Mouse (Mus musculus) small intestine, adult 2 months (tissue): Measurements from ENCODE around the gene Rfng. TPM values are rescaled to one million over a fixed set of nuclear protein-coding genes. Genes with fewer than 3 reads are reported as not detected.
A peak's percentile ranks its signal among the peaks of the same experiment; 100 is the strongest.
"Not testable (repeated sequence)": the region's sequence is repeated elsewhere in the genome, so short reads cannot be mapped to it uniquely, and the experiment has no call there.

ENCODE experiments used
- H3K27ac ChIP-seq: fragments of 200-500 bp; 2 replicates; pipeline ENCODE4 v1.5.1; 2012; ENCODE audit warnings: low read depth, low read length, control low read depth, inconsistent platforms; ENCODE audit not compliant: insufficient read depth
- H3K27me3 ChIP-seq: fragments of 200-500 bp; 2 replicates; pipeline ENCODE4 v1.6.1; 2012; ENCODE audit warnings: mild to moderate bottlenecking, moderate library complexity, low read length, inconsistent platforms; ENCODE audit not compliant: control insufficient read depth, insufficient read depth
- H3K36me3 ChIP-seq: fragments of 200-500 bp; 2 replicates; pipeline ENCODE4 v1.6.1; 2012; ENCODE audit warnings: mild to moderate bottlenecking, low read length, control low read depth, inconsistent platforms; ENCODE audit not compliant: control insufficient read depth, insufficient read depth
- H3K4me1 ChIP-seq: fragments of 200-500 bp; 2 replicates; pipeline ENCODE4 v1.6.1; 2012; ENCODE audit warnings: low read length, inconsistent platforms, mixed read lengths; ENCODE audit not compliant: control insufficient read depth, insufficient read depth, insufficient read length
- H3K4me3 ChIP-seq: fragments of 200-500 bp; 2 replicates; pipeline ENCODE4 v1.5.1; 2012; ENCODE audit warnings: low read depth, mild to moderate bottlenecking, control low read depth, inconsistent platforms, low read length, moderate library complexity
- CTCF ChIP-seq: fragments of 200-500 bp; IDR thresholded peaks from 2 replicates; pipeline ENCODE4 v1.5.1; 2012; ENCODE audit warnings: low read depth, mild to moderate bottlenecking, control low read depth, inconsistent platforms, low read length, moderate library complexity, mixed read lengths; ENCODE audit not compliant: insufficient replicate concordance, insufficient read length; ENCODE audit errors: extremely low read depth
- POLR2A ChIP-seq: fragments of 200-500 bp; IDR thresholded peaks from 2 replicates; pipeline ENCODE4 v1.6.1; 2012; ENCODE audit warnings: low read depth, mild to moderate bottlenecking, control low read depth, inconsistent platforms, low read length, moderate library complexity
- WGBS: fragments of 180-500 bp; shearing (Covaris S2); methylation state at CpG from one replicate; pipeline ENCODE4 v1.1.7; 2018; 5-methylcytosine and 5-hydroxymethylcytosine counted together
- polyA plus RNA-seq: library from polyadenylated mRNA; depleted of rRNA; stranded (reverse); fragments of >200 nt; gene quantifications from 2 replicates; pipeline ENCODE4 v1.2.3, GENCODE M21; 2012

Gene Rfng
- polyA plus RNA-seq, 1 experiment: 90.5 TPM

- Histone ChIP-seq H3K36me3 (no peaks in the 10 kb centered on the region), H3K4me3 (no peak overlapping the region), H3K4me1 (peaks cover 8% of the 10 kb centered on the region; the same call in 1 of the 2 replicates), H3K27ac (no peak overlapping the region), H3K27me3 (no peaks in the 10 kb centered on the region)
- 93% methylated on average over 3 of the region's 3 CpGs for WGBS
- TF ChIP-seq CTCF: no peak
- no peak for TF ChIP-seq POLR2A
Measured at GRCm38 (mm10) chr11:120772749-120773148, 11.3 kb downstream of the Rfng start.

- Histone ChIP-seq H3K36me3 (no peaks in the 10 kb centered on the region), H3K4me3 (no peak overlapping the region), H3K27me3 (no peaks in the 10 kb centered on the region), H3K27ac (peak overlapping the region; percentile 52; the same call in 1 of the 2 replicates), H3K4me1 (peaks cover 8% of the 10 kb centered on the region)
- TF ChIP-seq CTCF (no peak), POLR2A (no peak)
- 23% methylated on average over 1 of the region's 1 CpGs for WGBS
Measured at GRCm38 (mm10) chr11:120768206-120768605, 15.8 kb downstream of the Rfng start.

- H3K27ac ChIP-seq, H3K36me3 ChIP-seq, H3K27me3 ChIP-seq, H3K4me3 ChIP-seq: not testable (repeated sequence)
- H3K4me1 ChIP-seq: peaks cover 12% of the 10 kb centered on the region
- WGBS: 81% methylated on average over 5 of the region's 7 CpGs
Measured at GRCm38 (mm10) chr11:120767023-120767422, 17.0 kb downstream of the Rfng start.

GRCm38 (mm10) chr11:120763121-120763999 is 20.6 kb downstream of the Rfng start:
- 40% methylated on average over 5 of the region's 23 CpGs for WGBS
- not testable (repeated sequence) for H3K36me3 ChIP-seq, H3K27ac ChIP-seq, H3K27me3 ChIP-seq
- Histone ChIP-seq H3K4me3 (peak overlapping the region; percentile 27), H3K4me1 (peaks cover 10% of the 10 kb centered on the region)

- H3K36me3 ChIP-seq, H3K27ac ChIP-seq, H3K4me1 ChIP-seq, H3K27me3 ChIP-seq: not testable (repeated sequence)
- WGBS: 5% methylated on average over 14 of the region's 14 CpGs
- H3K4me3 ChIP-seq: peak within 1 kb of the TSS; percentile 27
Measured at GRCm38 (mm10) chr11:120762672-120763041, 21.4 kb downstream of the Rfng start, which contains the start of gene Hmga1b. Gene Hmga1b, plus strand, starts transcription at chr11:120762794.

GRCm38 (mm10) chr11:120761811-120762671 is 22.0 kb downstream of the Rfng start:
- H3K4me1 ChIP-seq: peaks cover 4% of the 10 kb centered on the region
- WGBS: 49% methylated on average over 14 of the region's 14 CpGs
- no peak overlapping the region for H3K27ac ChIP-seq
- TF ChIP-seq POLR2A: no peak
- TF ChIP-seq CTCF: no peak
- H3K27me3 ChIP-seq: no peaks in the 10 kb centered on the region
- H3K36me3 ChIP-seq: no peaks in the 10 kb centered on the region
- H3K4me3 ChIP-seq: 0 out of 2 replicates have a peak overlapping the region, but pooled peaks have one; percentile 27

GRCm38 (mm10) chr11:120760236-120760635 is 23.8 kb downstream of the Rfng start:
- H3K4me3 ChIP-seq: no peak overlapping the region
- H3K4me1 ChIP-seq: peaks cover 4% of the 10 kb centered on the region
- 76% methylated on average over 9 of the region's 9 CpGs for WGBS
- TF ChIP-seq POLR2A (no peak), CTCF (no peak)
- H3K27ac ChIP-seq: no peak overlapping the region
- H3K27me3 ChIP-seq: no peaks in the 10 kb centered on the region
- no peaks in the 10 kb centered on the region for H3K36me3 ChIP-seq
